Mouse (Mus musculus) megakaryocyte, embryonic 14.5 days (primary cell): ENCODE results near the gene Zdhhc6. TPM values are rescaled to one million over a fixed set of nuclear protein-coding genes. Genes with fewer than 3 reads are reported as not detected.

ENCODE experiments used
- H3K27me3 ChIP-seq: replicated peaks from 2 replicates; pipeline ENCODE3; 2012; ENCODE audit warnings: inconsistent platforms
- H3K36me3 ChIP-seq: replicated peaks from 2 replicates; pipeline ENCODE3; 2012; ENCODE audit warnings: low read length, inconsistent platforms, mixed read lengths
- H3K4me1 ChIP-seq: 2 replicates; pipeline ENCODE4 v1.6.1; 2012; ENCODE audit warnings: inconsistent platforms
- H3K4me3 ChIP-seq: replicated peaks from 2 replicates; pipeline ENCODE3; 2012; ENCODE audit warnings: moderate library complexity, mild to moderate bottlenecking, inconsistent platforms
- H3K9me3 ChIP-seq: 2 replicates; pipeline ENCODE4 v1.6.1; 2012; ENCODE audit warnings: inconsistent platforms
- FLI1 ChIP-seq: IDR thresholded peaks from 2 replicates; pipeline ENCODE4 v1.6.1; 2012; ENCODE audit warnings: low read length, inconsistent platforms, mixed read lengths
- GATA1 ChIP-seq: IDR thresholded peaks from 3 replicates; pipeline ENCODE4 v1.6.1; 2012; ENCODE audit warnings: mixed read lengths, low read length, inconsistent platforms, borderline replicate concordance
- polyA plus RNA-seq: library from polyadenylated mRNA; stranded (reverse); fragments of >175 nt; gene quantifications from 2 replicates; pipeline ENCODE4 v1.2.3, GENCODE M21; 2012; ENCODE audit warnings: low replicate concordance; ENCODE audit not compliant: insufficient read depth

Gene Zdhhc6
- polyA plus RNA-seq, 1 experiment = 14.2 TPM

DNA sequence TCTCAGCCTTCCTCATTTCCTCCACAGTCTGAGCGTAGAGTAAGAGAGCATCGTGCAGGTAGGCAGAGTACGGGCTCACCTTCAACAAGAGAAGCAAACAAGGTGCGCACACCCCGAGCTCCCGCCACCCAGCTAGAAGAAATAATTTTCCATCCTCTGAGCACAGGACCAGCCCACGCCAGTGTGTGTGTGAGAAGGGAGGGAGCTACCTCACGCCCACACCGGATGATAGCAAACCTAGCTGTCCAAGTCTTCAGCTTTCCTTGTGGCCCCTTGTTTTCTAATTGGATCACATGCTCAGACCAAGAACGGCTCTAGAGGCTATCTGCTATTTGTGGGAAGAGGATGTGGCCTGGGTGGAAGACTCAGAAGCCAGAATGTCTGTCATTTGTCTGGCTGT, 84.8 kb downstream of the Zdhhc6 start:
- Histone ChIP-seq H3K9me3 (no peaks in the 10 kb centered on the region), H3K27me3 (no peaks in the 10 kb centered on the region), H3K4me1 (peaks cover 95% of the 10 kb centered on the region), H3K36me3 (peaks cover 33% of the 10 kb centered on the region), H3K4me3 (peak overlapping the region; percentile 87)
- TF ChIP-seq GATA1 = no peak
- TF ChIP-seq FLI1 = no peak

DNA sequence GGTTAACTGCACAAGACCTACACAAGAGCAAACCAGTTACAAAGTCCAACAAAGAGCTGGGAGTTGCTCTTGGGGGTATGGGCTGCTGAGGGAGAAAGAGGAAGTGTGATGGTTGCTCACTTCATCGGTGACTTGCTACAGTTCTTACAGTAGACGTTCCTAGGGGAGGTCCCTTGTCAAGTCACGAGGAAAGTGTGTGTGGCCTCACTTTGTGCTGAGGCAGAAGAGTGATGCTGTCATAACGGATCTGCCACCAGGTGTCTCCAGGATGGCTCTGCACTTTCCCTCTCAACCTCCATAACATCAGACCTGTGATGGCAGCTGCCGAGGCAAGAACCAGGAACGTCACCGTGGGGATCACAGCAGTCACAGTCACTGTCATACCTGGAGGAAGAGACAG, 88.7 kb downstream of the Zdhhc6 start:
- no peak for TF ChIP-seq FLI1
- TF ChIP-seq GATA1 = no peak
- H3K36me3 ChIP-seq = peaks cover 73% of the 10 kb centered on the region
- peaks cover 9% of the 10 kb centered on the region for H3K27me3 ChIP-seq
- H3K4me3 ChIP-seq = no peak overlapping the region
- no peaks in the 10 kb centered on the region for H3K9me3 ChIP-seq
- H3K4me1 ChIP-seq = peaks cover 78% of the 10 kb centered on the region

DNA sequence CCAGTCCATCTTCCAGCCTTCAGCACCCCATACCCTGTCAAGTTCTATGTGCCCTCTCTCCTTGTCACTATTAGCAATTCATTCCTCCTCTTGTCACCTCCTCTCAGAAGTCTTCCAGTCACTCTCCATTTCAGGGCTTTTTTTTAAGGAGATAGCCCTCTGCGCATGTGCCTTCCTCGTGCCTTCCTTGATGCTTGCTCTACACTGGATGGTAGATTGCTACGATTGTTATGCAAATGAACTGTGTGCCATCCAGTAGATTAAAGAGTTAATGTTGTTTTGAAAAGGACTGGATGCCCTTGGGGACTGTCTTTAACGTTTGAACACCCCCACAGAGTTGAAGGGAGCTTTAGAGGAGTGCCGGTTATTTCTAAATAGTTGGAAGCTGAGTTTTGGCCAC, 89.2 kb downstream of the Zdhhc6 start:
- Histone ChIP-seq H3K4me1 (peaks cover 74% of the 10 kb centered on the region), H3K4me3 (no peak overlapping the region), H3K27me3 (peaks cover 9% of the 10 kb centered on the region), H3K9me3 (no peaks in the 10 kb centered on the region), H3K36me3 (peaks cover 76% of the 10 kb centered on the region)
- TF ChIP-seq FLI1 = no peak

DNA sequence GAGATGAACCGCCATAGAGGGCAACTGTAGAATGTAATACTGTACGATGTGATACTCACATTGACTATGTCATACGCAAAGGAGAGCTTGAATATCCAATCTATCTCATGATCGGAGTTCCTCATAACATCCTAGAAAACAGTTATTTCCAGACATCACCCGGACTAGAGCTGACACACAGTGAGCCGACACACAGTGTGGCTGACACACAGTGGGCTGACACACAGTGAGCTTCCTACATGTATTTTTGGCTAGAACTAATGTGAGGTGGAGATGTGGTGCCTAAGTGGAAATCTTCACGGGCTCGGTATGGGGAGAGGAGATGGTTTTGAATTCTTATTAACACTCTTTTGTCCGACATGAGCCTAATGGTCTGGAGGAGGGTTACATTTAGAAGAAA, 93.6 kb downstream of the Zdhhc6 start:
- no peak for TF ChIP-seq GATA1
- no peak for TF ChIP-seq FLI1
- Histone ChIP-seq H3K36me3 (peaks cover 66% of the 10 kb centered on the region), H3K27me3 (peaks cover 9% of the 10 kb centered on the region), H3K4me1 (peaks cover 76% of the 10 kb centered on the region), H3K4me3 (no peak overlapping the region), H3K9me3 (no peaks in the 10 kb centered on the region)

Other genes with a start within 250 kb of the Zdhhc6 start
- gene Gpam, start 188.8 kb downstream of the Zdhhc6 start, polyA plus RNA-seq = 0.60 and 2.5 TPM in 2 replicates
- not detected in 2 replicates for gene Tectb, start 135.3 kb downstream of the Zdhhc6 start, polyA plus RNA-seq
- 0.97 and 1.6 TPM in 2 replicates for gene Gucy2g, start 74.8 kb downstream of the Zdhhc6 start, polyA plus RNA-seq
- gene Acsl5, start 64.1 kb downstream of the Zdhhc6 start, polyA plus RNA-seq = 1.9 and 21.0 TPM in 2 replicates
- 6.8 and 7.9 TPM in 2 replicates for gene Vti1a, start 263 bp upstream of the Zdhhc6 start, polyA plus RNA-seq